Mouse (Mus musculus): Measurements from ENCODE around the gene Olfr1394.
A peak's percentile ranks its signal among the peaks of the same experiment; 100 is the strongest.
"Not testable (repeated sequence)": the region's sequence is repeated elsewhere in the genome, so short reads cannot be mapped to it uniquely, and the experiment has no call there.

Gene Olfr1394

GRCm38 (mm10) chr11:49154077-49154476, at the start of gene Olfr1394:
TSS of gene Olfr1394 (plus strand) at chr11:49154377.
- DNase-seq (ENCODE audit: low spot score): no peak

- DNase-seq (ENCODE audit: low spot score): no peak
Observed at GRCm38 (mm10) chr11:49105752-49106151, 48.4 kb upstream of the Olfr1394 start.

- DNase-seq (ENCODE audit: low spot score): no peak
Observed at GRCm38 (mm10) chr11:49107650-49108537, 46.3 kb upstream of the Olfr1394 start.

- DNase-seq (ENCODE audit: low spot score): no peak
Observed at GRCm38 (mm10) chr11:49108833-49109232, 45.3 kb upstream of the Olfr1394 start.

- DNase-seq (ENCODE audit: low spot score): no peak
Observed at GRCm38 (mm10) chr11:49111000-49111399, 43.2 kb upstream of the Olfr1394 start.

GRCm38 (mm10) chr11:49112624-49113219, 41.5 kb upstream of the Olfr1394 start:
- no peak for DNase-seq (ENCODE audit: low spot score)

GRCm38 (mm10) chr11:49114158-49114557, 40.0 kb upstream of the Olfr1394 start:
- DNase-seq (ENCODE audit: low spot score): no peak

- DNase-seq (ENCODE audit: low spot score): no peak
Observed at GRCm38 (mm10) chr11:49114774-49115173, 39.4 kb upstream of the Olfr1394 start, which contains the start of gene Olfr1396. TSS of gene Olfr1396 (minus strand) at chr11:49114874.

- DNase-seq (ENCODE audit: low spot score): no peak
Observed at GRCm38 (mm10) chr11:49119635-49120034, 34.5 kb upstream of the Olfr1394 start.

- DNase-seq (ENCODE audit: low spot score): peak; percentile 33
Observed at GRCm38 (mm10) chr11:49124169-49124568, 30.0 kb upstream of the Olfr1394 start.

GRCm38 (mm10) chr11:49141974-49142373, 12.2 kb upstream of the Olfr1394 start, which contains the start of gene Olfr1395:
TSS of gene Olfr1395 (plus strand) at chr11:49142274.
- DNase-seq (ENCODE audit: low spot score): no peak

- DNase-seq (ENCODE audit: low spot score): no peak
Observed at GRCm38 (mm10) chr11:49156821-49157814, 2.9 kb downstream of the Olfr1394 start.

GRCm38 (mm10) chr11:49168839-49169611, 14.8 kb downstream of the Olfr1394 start:
- DNase-seq (ENCODE audit: low spot score): no peak

GRCm38 (mm10) chr11:49170576-49170975, 16.4 kb downstream of the Olfr1394 start:
- no peak for DNase-seq (ENCODE audit: low spot score)

- DNase-seq (ENCODE audit: low spot score): no peak
Observed at GRCm38 (mm10) chr11:49175345-49175744, 21.2 kb downstream of the Olfr1394 start.

GRCm38 (mm10) chr11:49176047-49176779, 22.0 kb downstream of the Olfr1394 start:
- not testable (repeated sequence) for DNase-seq (ENCODE audit: low spot score)

GRCm38 (mm10) chr11:49183172-49183571, 29.0 kb downstream of the Olfr1394 start:
- no peak for DNase-seq (ENCODE audit: low spot score)

GRCm38 (mm10) chr11:49186452-49186851, 32.3 kb downstream of the Olfr1394 start:
- no peak for DNase-seq (ENCODE audit: low spot score)

GRCm38 (mm10) chr11:49186955-49187488, 32.8 kb downstream of the Olfr1394 start, which contains the start of gene Btnl9:
TSS of gene Btnl9 (minus strand) at chr11:49187159.
- no peak for DNase-seq (ENCODE audit: low spot score)

GRCm38 (mm10) chr11:49187701-49188100, 33.5 kb downstream of the Olfr1394 start:
- DNase-seq (ENCODE audit: low spot score): no peak

Measured in c-Kit-positive CD71-positive TER-119-positive erythroid progenitor cells, embryonic 14.5 days (primary cell).